Mouse (Mus musculus): ENCODE results near the gene Dpy30. TPM values are rescaled to one million over a fixed set of nuclear protein-coding genes. Genes with fewer than 3 reads are reported as not detected.

Gene Dpy30
- 27.8 and 32.4 TPM in 2 replicates for polyA plus RNA-seq (2012; rRNA removed)

DNA sequence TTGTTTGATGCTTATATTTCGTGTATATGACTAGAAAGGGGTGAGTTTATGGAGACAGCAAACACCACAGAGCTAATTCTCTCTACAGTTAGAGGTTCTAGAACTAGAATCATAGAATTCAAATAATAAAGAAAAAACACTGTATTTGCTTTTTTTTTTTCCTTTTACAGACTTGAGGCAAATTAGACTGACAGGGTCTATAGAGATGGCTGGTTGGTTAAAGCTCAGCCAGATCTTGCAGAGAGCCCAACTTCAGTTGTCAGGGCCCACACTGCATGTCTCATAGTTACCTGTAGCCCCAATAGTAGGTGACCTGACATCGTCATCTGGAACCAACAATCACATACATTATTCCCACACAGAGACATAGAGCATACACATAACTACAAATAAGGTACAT, at the start of gene Dpy30:
TSS of gene Dpy30 (minus strand) at position 101 of the 400 bp plus-strand sequence.

GRCm38 (mm10) chr17:74338937-74339804, 15.4 kb upstream of the Dpy30 start, which contains the start of gene Spast:
TSS of gene Spast (plus strand) at chr17:74338987.

GRCm38 (mm10) chr17:74295026-74295970, 28.4 kb downstream of the Dpy30 start, which contains the start of gene Memo1:
TSS of gene Memo1 (minus strand) at chr17:74295521.

Other genes starting within 250 kb of the Dpy30 start
- gene Memo1, start 28.4 kb downstream of the Dpy30 start, polyA plus RNA-seq (2012; rRNA removed), result 42.2 and 45.6 TPM in 2 replicates
- gene Spast, start 15.0 kb upstream of the Dpy30 start, polyA plus RNA-seq (2012; rRNA removed), result 10.6 and 14.1 TPM in 2 replicates
- 12.1 and 19.2 TPM in 2 replicates for gene Slc30a6, start 71.7 kb upstream of the Dpy30 start, polyA plus RNA-seq (2012; rRNA removed)
- gene Nlrc4, start 135.2 kb upstream of the Dpy30 start, polyA plus RNA-seq (2012; rRNA removed), result 0.16 and 0.20 TPM in 2 replicates
- gene Yipf4, start 165.5 kb upstream of the Dpy30 start, polyA plus RNA-seq (2012; rRNA removed), result 198 and 347 TPM in 2 replicates
- gene Birc6, start 204.4 kb upstream of the Dpy30 start, polyA plus RNA-seq (2012; rRNA removed), result 96.4 and 104 TPM in 2 replicates